Mouse (Mus musculus) spleen, adult 2 months (tissue): ENCODE measurements around the gene Gm14401. TPM values are rescaled to one million over a fixed set of nuclear protein-coding genes. Genes with fewer than 3 reads are reported as not detected.
"Not testable (repeated sequence)": the region's sequence is repeated elsewhere in the genome, so short reads cannot be mapped to it uniquely, and the experiment has no call there.

ENCODE experiments used
- DNase-seq, 2 experiments: peaks; one replicate each; pipeline versions ENCODE4 v3.0.0 to v3.0.0-alpha.2; 2012 to 2021; ENCODE audit warnings: low spot score in 2 of 2, low read depth in 1 of 2
- H3K27ac ChIP-seq: fragments of 200-500 bp; 2 replicates; pipeline ENCODE4 v1.5.1; 2012; ENCODE audit warnings: low read length, inconsistent platforms; ENCODE audit not compliant: insufficient read depth
- H3K27me3 ChIP-seq: fragments of 200-500 bp; 2 replicates; pipeline ENCODE4 v1.6.1; 2012; ENCODE audit warnings: mild to moderate bottlenecking, moderate library complexity, low read length, inconsistent platforms; ENCODE audit not compliant: control insufficient read depth, insufficient read depth
- H3K36me3 ChIP-seq: fragments of 200-500 bp; 2 replicates; pipeline ENCODE4 v1.6.1; 2012; ENCODE audit warnings: mild to moderate bottlenecking, low read length, inconsistent platforms; ENCODE audit not compliant: control insufficient read depth, insufficient read depth
- H3K4me1 ChIP-seq: fragments of 200-500 bp; 2 replicates; pipeline ENCODE4 v1.6.1; 2011; ENCODE audit warnings: inconsistent platforms; ENCODE audit not compliant: control insufficient read depth, insufficient read depth, insufficient read length
- H3K4me3 ChIP-seq: fragments of 200-500 bp; 2 replicates; pipeline ENCODE4 v1.5.1; 2011; ENCODE audit warnings: mild to moderate bottlenecking, inconsistent platforms; ENCODE audit not compliant: insufficient read depth, insufficient read length; ENCODE audit errors: extremely low read depth
- WGBS: fragments of 180-500 bp; shearing (Covaris S2); methylation state at CpG from one replicate; pipeline ENCODE4 v1.1.7; 2018; 5-methylcytosine and 5-hydroxymethylcytosine counted together
- polyA plus RNA-seq: library from polyadenylated mRNA; depleted of rRNA; stranded (reverse); fragments of >200 nt; gene quantifications from 2 replicates; pipeline ENCODE4 v1.2.3, GENCODE M21; 2012; rRNA removed

The Gm14401 gene
- polyA plus RNA-seq = not detected in 2 replicates

DNA sequence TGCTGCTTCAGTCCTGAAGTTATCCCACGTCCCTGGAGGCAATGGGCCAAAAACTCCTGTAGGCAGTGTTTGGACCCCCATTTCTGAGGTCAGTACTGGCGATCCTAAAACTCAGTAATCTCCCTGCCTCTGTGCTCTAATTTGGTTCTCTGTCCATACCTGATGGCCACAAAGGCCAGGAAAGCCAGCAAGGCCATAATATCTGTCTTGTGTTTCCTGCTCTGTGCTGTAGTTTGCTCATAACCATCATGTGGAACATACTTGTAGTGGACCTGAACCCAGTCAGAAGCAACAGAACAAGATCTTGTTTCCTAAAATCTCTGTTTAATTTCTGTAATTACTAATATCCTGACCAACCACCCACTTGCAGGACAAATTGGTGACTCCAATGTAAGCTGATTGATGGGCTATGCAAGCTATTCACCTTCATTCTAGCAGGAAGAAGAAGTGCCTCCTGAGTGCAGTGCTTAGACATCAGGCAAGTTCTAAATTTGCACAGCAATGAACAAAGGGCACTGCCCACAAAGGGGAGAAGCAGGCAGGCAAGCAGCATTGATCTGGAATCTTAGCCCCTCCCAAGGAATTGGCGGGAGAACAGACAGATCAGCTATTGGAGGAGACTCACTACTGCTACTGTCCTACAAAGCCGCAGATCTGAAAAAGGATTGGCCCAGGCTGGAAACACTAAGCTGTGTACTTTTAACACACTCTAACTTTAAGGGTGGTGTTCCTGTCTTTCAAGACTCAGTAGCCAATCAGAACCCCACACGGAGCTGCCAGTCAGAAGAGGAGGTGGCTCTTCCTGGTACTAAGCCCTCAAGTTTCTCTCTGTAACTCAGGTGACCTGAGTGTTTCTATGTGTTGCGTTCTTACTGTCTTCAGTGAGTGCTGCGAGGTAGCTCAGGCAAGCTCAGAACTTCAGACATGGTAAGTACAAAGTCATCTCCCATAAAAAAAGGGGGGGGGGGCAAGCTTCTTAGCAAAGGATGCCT, at the start of gene Gm14401:
TSS of gene Gm14401 (plus strand) at position 889 of the 992 bp plus-strand sequence.
- DNase-seq = peak in 1 of 2 experiments; percentile 4
- H3K4me1 ChIP-seq = not testable (repeated sequence)

DNA sequence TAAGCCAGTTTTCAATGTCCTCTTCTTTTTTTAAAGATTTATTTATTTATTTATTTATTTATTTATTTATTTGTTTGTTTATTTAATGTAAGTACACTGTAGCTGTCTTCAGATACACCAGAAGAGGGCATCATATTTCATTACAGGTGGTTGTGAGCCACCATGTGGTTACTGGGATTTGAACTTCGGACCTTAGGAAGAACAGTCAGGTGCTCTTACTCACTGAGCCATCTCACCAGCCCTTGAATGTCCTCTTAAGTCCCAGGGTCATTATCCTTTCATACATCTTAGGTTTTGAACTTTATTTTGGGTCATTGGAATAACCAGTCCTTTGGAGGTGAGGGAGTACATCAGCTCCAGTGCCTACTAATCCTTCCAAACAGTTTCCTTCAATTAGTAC, 1.3 kb upstream of the Gm14401 start:
- not testable (repeated sequence) for H3K4me3 ChIP-seq, DNase-seq, H3K4me1 ChIP-seq, H3K36me3 ChIP-seq, H3K27ac ChIP-seq, H3K27me3 ChIP-seq
- 72% methylated on average over 1 of the region's 1 CpGs for WGBS

More for the DNA sequence above, at the start of gene Gm14401:
- WGBS = 72% methylated on average over 7 of the region's 7 CpGs
- not testable (repeated sequence) for H3K36me3 ChIP-seq, H3K27ac ChIP-seq, H3K4me3 ChIP-seq, H3K27me3 ChIP-seq

DNA sequence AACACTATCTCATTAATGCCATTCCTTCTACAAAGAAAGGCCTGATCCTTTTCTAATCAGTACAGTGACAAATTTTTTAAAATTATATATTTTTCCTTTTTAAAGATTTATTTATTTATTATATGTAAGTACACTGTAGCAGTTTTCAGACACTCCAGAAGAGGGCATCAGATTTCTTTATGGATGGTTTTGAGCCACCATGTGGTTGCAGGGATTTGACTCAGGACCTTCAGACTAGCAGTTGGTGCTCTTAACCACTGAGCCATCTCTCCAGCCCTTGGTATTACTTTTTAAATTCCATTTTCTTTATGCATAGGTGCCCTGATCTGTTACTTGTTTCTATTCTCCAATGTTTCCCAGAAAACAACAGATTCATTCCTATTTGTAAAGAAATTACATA, 895 bp downstream of the Gm14401 start:
- not testable (repeated sequence) for DNase-seq, H3K4me3 ChIP-seq, H3K27ac ChIP-seq, H3K4me1 ChIP-seq, H3K27me3 ChIP-seq, H3K36me3 ChIP-seq

DNA sequence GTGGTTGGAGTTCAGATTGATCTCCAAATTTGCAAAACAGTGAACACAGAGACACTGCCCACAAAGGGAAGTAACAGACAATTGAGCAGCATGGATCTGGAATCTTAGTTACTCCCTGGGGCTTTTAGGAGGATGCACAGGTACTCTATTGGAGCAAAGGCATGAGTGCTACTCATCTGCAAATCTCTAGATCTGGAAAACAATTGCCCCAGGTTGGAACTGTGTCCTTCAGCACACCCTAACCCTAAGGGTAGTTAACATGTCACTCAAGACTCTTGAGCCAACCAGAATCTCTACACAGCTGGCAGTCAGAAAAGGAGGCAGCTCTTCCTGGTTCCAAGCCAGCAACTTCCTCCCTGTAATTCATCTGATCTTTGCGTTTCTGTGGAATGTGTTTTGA, 5.7 kb downstream of the Gm14401 start:
- H3K4me1 ChIP-seq, H3K36me3 ChIP-seq, H3K27ac ChIP-seq, DNase-seq, H3K4me3 ChIP-seq, H3K27me3 ChIP-seq: not testable (repeated sequence)
- 79% methylated on average over 1 of the region's 1 CpGs for WGBS

DNA sequence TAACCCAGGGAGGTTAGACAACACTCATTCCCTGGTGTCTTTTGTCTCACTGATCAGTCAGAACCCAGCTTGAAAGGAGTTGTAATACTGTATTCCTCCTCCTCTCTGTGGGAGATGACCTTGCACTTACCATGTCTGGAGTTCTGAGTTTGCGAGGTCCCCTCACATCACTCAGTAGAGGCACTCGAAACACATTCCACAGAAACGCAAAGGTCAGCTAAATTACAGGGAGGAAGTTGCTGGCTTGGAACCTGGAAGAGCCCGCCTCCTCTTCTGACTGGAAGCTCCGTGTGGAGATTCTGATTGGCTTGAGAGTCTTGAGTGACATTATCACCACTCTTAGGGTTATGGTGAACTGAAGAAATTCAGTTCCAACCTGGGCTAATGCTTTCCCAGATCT, 35.0 kb downstream of the Gm14401 start:
- 92% methylated on average over 5 of the region's 5 CpGs for WGBS
- H3K36me3 ChIP-seq, H3K4me3 ChIP-seq, H3K27ac ChIP-seq, H3K27me3 ChIP-seq, H3K4me1 ChIP-seq, DNase-seq: not testable (repeated sequence)

DNA sequence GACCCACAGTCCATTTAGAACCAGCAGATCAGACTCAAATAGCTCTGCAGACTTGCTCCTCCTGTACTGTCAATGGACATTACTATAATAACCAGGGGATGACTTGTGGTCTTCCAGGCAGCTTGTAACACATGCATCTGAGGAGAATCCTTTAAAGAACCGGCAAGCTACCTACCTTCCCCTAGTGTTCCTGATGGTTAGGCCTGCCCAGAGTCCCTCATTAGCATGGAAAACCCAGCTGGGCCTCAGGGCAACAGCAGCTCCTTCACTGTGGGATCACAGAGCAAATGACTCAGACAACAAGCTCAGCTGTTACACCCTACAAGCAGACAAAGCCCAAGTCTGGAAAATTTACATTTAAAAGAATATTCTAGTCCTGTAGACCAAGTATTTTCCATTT, 55.0 kb downstream of the Gm14401 start:
- DNase-seq, H3K27ac ChIP-seq, H3K27me3 ChIP-seq, H3K36me3 ChIP-seq, H3K4me3 ChIP-seq, H3K4me1 ChIP-seq: not testable (repeated sequence)
- whole genome bisulfite sequencing = 51% methylated on average over 1 of the region's 1 CpGs

Other genes starting within 250 kb of the Gm14401 start
- gene Gm14408, start 243.2 kb upstream of the Gm14401 start, polyA plus RNA-seq = not detected in 2 replicates
- gene Gm14296, start 146.5 kb upstream of the Gm14401 start, polyA plus RNA-seq = 0.16 and 0.29 TPM in 2 replicates
- gene Gm14419, start 73.4 kb upstream of the Gm14401 start, polyA plus RNA-seq = 0.20 and 0.43 TPM in 2 replicates
- 0.87 and 1.1 TPM in 2 replicates for gene Gm14410, start 132.1 kb downstream of the Gm14401 start, polyA plus RNA-seq
- not detected in 2 replicates for gene Gm14409, start 192.7 kb downstream of the Gm14401 start, polyA plus RNA-seq
- gene Gm14412, start 250.0 kb downstream of the Gm14401 start, polyA plus RNA-seq = not detected in 2 replicates